Mouse (Mus musculus): ENCODE data around the gene Enpp5. TPM values are rescaled to one million over a fixed set of nuclear protein-coding genes. Genes with fewer than 3 reads are reported as not detected.

Enpp5 gene
- polyA plus RNA-seq, 1 experiment: 5.4 TPM

DNA sequence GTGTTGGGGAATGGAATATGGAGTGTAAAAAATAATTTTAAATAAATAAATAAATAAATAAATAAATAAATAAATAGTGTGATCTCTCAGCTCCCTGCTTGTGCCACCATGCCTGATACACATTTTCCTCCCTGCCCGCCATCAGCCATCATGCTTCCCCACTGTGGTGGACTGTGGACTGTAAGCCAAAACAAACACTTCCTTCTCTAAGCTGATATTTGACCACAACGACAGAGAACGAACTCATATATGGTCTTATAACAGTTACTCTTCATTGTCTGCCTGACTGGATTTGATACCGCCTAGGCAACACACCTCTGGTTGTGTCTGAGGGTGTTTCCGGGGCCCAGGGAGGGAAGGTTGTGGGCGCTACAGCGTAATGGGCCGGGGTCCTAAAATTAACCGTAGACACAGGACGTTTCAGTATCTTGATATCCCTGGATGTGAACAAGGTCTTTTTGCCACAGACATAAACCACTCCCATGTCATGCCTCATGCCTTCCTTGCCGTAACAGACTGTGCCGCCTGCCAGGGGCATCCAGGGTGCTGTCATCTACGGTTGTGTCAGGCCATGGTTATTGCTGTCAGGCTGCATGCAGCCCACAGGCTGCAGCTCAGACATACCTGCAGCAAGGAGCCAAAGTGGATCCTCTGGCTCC, 50.6 kb downstream of the Enpp5 start:
- Histone ChIP-seq H3K27ac (ENCODE audit: control insufficient read depth, insufficient read depth, low read depth, low read length, poor library complexity) (no peak overlapping the region), H3K4me1 (ENCODE audit: control insufficient read depth, insufficient read depth, low read length) (no peaks in the 10 kb centered on the region), H3K4me3 (replicated peaks; ENCODE audit: control insufficient read depth, low read depth, low read length) (no peak overlapping the region)
- WGBS: 38% methylated on average over 13 of the region's 13 CpGs
- TF ChIP-seq CTCF (IDR thresholded peaks at IDR 0.05; ENCODE audit: control insufficient read depth, insufficient read depth, low read length) (no peak), POLR2A (IDR thresholded peaks at IDR 0.05; ENCODE audit: borderline replicate concordance, control insufficient read depth, low read depth, low read length) (no peak)

DNA sequence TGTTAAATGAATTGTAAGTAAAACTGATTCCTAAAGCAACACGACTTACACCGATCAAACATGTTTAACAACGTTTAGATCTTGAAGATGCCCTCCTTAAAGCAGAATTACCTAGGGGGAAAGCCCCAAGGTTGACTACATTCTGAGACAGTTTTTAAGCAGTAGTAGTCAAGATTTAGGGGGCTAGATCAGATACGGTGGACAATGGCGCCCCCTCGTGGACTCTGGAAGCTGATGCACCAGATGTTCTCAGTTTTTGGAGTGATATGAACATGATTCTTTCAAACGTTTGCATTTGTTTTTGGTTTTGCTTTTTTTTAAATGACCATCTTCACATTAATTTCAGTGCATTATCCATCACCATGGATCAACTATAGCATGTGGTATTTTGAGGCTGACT, 51.8 kb downstream of the Enpp5 start:
- H3K4me1 ChIP-seq (ENCODE audit: control insufficient read depth, insufficient read depth, low read length): no peaks in the 10 kb centered on the region
- H3K4me3 ChIP-seq (replicated peaks; ENCODE audit: control insufficient read depth, low read depth, low read length): no peak overlapping the region
- WGBS: 12% methylated on average over 7 of the region's 7 CpGs
- no peak for TF ChIP-seq POLR2A (IDR thresholded peaks at IDR 0.05; ENCODE audit: borderline replicate concordance, control insufficient read depth, low read depth, low read length)
- TF ChIP-seq CTCF (IDR thresholded peaks at IDR 0.05; ENCODE audit: control insufficient read depth, insufficient read depth, low read length): peak; percentile 79
- H3K27ac ChIP-seq (ENCODE audit: control insufficient read depth, insufficient read depth, low read depth, low read length, poor library complexity): no peak overlapping the region

DNA sequence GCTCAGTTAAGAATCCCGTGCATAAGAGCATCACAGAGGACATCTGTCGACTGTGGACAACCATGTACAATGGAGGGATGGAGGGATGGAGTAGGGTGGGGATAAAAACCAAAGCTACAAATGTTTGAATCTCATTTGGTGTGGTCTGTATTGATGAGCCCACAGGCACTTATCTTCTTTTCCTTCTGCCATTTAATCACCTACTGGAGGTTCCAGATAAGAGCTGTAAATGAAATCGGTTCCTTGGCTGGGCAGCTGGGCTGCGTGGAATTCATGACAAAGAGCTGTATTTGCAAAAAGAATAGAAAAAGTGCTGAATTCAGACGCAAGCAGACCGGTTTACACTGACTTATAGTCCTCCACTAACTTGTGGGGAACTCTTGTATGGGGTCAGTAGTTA, 55.5 kb downstream of the Enpp5 start:
- no peak overlapping the region for H3K27ac ChIP-seq (ENCODE audit: control insufficient read depth, insufficient read depth, low read depth, low read length, poor library complexity)
- H3K4me3 ChIP-seq (replicated peaks; ENCODE audit: control insufficient read depth, low read depth, low read length): no peak overlapping the region
- WGBS: 29% methylated on average over 6 of the region's 6 CpGs
- H3K4me1 ChIP-seq (ENCODE audit: control insufficient read depth, insufficient read depth, low read length): peaks cover 2% of the 10 kb centered on the region
- TF ChIP-seq CTCF (IDR thresholded peaks at IDR 0.05; ENCODE audit: control insufficient read depth, insufficient read depth, low read length) (no peak), POLR2A (IDR thresholded peaks at IDR 0.05; ENCODE audit: borderline replicate concordance, control insufficient read depth, low read depth, low read length) (no peak)

DNA sequence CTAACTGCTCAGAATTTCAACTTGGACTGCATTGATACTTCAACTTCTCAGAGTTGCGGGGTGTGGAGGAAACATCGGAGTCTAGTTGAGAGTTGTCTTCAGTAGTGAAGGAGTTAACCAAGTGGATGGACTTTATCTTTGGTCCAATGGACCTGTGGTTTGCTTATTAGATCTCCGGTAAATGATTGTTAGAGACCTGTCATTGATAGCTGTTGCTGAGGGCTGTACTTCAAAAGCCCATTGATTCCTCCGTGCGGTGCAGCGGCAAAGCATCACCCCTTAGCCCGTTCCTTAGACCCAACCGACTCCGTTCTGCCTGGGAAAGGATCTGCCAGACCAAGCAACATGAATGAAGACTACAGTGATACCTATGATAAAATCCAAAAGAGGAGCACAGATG, 55.9 kb downstream of the Enpp5 start:
- TF ChIP-seq POLR2A (IDR thresholded peaks at IDR 0.05; ENCODE audit: borderline replicate concordance, control insufficient read depth, low read depth, low read length) (no peak), CTCF (IDR thresholded peaks at IDR 0.05; ENCODE audit: control insufficient read depth, insufficient read depth, low read length) (no peak)
- Histone ChIP-seq H3K27ac (ENCODE audit: control insufficient read depth, insufficient read depth, low read depth, low read length, poor library complexity) (no peak overlapping the region), H3K4me3 (replicated peaks; ENCODE audit: control insufficient read depth, low read depth, low read length) (no peak overlapping the region), H3K4me1 (ENCODE audit: control insufficient read depth, insufficient read depth, low read length) (peaks cover 2% of the 10 kb centered on the region)
- 80% methylated on average over 9 of the region's 9 CpGs for WGBS

DNA sequence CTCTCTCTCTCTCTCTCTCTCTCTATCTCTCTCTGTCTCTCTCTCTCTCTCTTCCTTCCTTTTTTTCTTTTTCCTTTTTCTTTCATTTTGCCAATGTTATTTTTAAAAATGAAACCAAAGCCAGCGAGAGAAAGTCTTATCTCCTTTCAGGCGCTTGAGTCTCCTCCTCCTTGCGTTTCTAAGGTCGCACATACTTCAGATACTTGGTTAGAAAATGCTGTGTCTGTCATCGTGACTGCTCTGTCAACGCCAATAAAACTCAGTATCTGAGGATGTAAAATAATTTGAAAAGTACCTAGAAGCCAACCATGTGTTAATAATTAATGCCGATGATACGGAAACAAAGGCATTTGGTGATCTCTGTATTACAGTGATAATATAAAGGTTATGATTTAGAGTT, 57.4 kb downstream of the Enpp5 start:
- no peak for TF ChIP-seq CTCF (IDR thresholded peaks at IDR 0.05; ENCODE audit: control insufficient read depth, insufficient read depth, low read length)
- no peak for TF ChIP-seq POLR2A (IDR thresholded peaks at IDR 0.05; ENCODE audit: borderline replicate concordance, control insufficient read depth, low read depth, low read length)
- 27% methylated on average over 8 of the region's 8 CpGs for WGBS
- Histone ChIP-seq H3K27ac (ENCODE audit: control insufficient read depth, insufficient read depth, low read depth, low read length, poor library complexity) (no peak overlapping the region), H3K4me3 (replicated peaks; ENCODE audit: control insufficient read depth, low read depth, low read length) (no peak overlapping the region), H3K4me1 (ENCODE audit: control insufficient read depth, insufficient read depth, low read length) (peaks cover 2% of the 10 kb centered on the region)

Other genes starting within 250 kb of the Enpp5 start
- gene Enpp4, start 27.0 kb downstream of the Enpp5 start, polyA plus RNA-seq (2011; ENCODE audit: insufficient read depth, insufficient read length, low replicate concordance, missing spikeins): 1.7 and 3.0 TPM in 2 replicates
- gene Clic5, start 109.8 kb downstream of the Enpp5 start, polyA plus RNA-seq (2011; ENCODE audit: insufficient read depth, insufficient read length, low replicate concordance, missing spikeins): 0.82 TPM in 1 of 2 replicates, not detected in the other

Data from bone marrow, adult 2 months (tissue).